Mouse (Mus musculus) CD4-positive, CD25-positive, alpha-beta regulatory T cell (primary cell): ENCODE results near the gene Cyp2c50. TPM values are rescaled to one million over a fixed set of nuclear protein-coding genes. Genes with fewer than 3 reads are reported as not detected.

Source experiments
- polyA plus RNA-seq: library from polyadenylated mRNA; unstranded; fragments of 100-300 nt; shearing (Covaris generic); gene quantifications from one replicate; pipeline ENCODE4 v1.2.1, GENCODE M21; 2017

Cyp2c50 gene
- not detected for polyA plus RNA-seq

DNA sequence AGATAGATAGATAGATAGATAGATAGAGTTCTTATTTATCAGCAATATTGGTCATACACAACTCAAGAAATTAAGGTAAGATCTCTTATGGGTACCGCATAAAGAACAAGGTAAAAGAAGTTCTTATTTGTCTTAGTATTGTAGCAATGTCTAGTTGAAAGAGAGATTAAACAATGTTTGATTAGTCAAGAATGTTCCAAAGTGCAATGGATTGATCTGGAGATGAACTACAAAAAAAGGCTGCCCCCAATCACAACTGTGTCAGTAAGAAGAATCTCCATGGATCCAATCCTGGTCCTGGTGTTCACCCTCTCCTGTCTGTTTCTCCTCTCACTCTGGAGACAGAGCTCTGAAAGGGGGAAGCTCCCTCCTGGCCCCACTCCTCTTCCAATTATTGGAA, at the start of gene Cyp2c50:
Cyp2c50 (plus strand) TSS at position 268 of the 400 bp plus-strand sequence.

DNA sequence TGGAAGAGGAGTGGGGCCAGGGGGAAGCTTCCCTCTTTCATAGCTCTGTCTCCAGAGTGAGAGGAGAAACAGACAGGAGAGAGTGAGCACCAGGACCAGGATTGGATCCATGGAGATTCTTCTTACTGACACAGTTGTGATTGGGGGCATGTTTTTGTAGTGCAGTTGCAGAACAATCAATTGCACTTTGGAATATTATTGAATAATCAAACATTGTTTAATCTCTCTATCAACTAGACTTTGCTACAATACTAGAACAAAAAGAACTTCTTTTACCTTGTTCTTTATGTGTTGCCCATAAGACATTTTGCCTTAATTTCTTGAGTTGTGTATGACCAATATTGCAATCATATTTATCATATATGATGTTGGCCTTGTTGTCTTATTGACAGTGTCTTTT, 15.8 kb upstream of the Cyp2c50 start, which contains the start of gene Cyp2c54:
Cyp2c54 (minus strand) TSS at position 127 of the 400 bp plus-strand sequence.

Other genes with a start within 250 kb of the Cyp2c50 start
- not detected for gene Cyp2c69, start 202.9 kb upstream of the Cyp2c50 start, polyA plus RNA-seq
- gene Cyp2c37, start 97.3 kb upstream of the Cyp2c50 start, polyA plus RNA-seq, result not detected
- not detected for gene Cyp2c54, start 15.9 kb upstream of the Cyp2c50 start, polyA plus RNA-seq
- not detected for gene Cyp2c70, start 97.6 kb downstream of the Cyp2c50 start, polyA plus RNA-seq
- 256 TPM for gene Pdlim1, start 182.2 kb downstream of the Cyp2c50 start, polyA plus RNA-seq